Mouse (Mus musculus) embryonic facial prominence, embryonic 14.5 days (tissue): ENCODE measurements at regions not wholly inside any gene's neighbourhood (a gene's known extent, or its start where the extent isn't known, plus 50 kb on each side); places are given as distances from the start of the nearest gene placed in this dataset.

ENCODE experiments used
- ATAC-seq: fragments of 200-750 bp; cut with Nextera tagmentation; 2 replicates; pipeline ENCODE4 v1.8.0; 2017; ENCODE audit warnings: low read depth, moderate number of reproducible peaks, moderate TSS enrichment
- DNase-seq: peaks from one replicate; pipeline ENCODE4 v3.0.0-alpha.2; 2015; ENCODE audit warnings: low spot score
- H3K27ac ChIP-seq: fragments of 300-500 bp; sonication (generic); replicated peaks from 2 replicates; pipeline ENCODE4 v1.5.1; 2014; ENCODE audit warnings: low read depth, mild to moderate bottlenecking, low read length, moderate library complexity
- H3K27me3 ChIP-seq: fragments of 300-500 bp; sonication (generic); replicated peaks from 2 replicates; pipeline ENCODE4 v1.6.1; 2014; ENCODE audit warnings: low read length; ENCODE audit not compliant: control insufficient read depth, insufficient read depth
- H3K36me3 ChIP-seq: fragments of 300-500 bp; sonication (generic); 2 replicates; pipeline ENCODE4 v1.6.1; 2014; ENCODE audit warnings: low read length, mixed read lengths; ENCODE audit not compliant: control insufficient read depth, insufficient read depth
- H3K4me1 ChIP-seq: fragments of 300-500 bp; sonication (generic); 2 replicates; pipeline ENCODE4 v1.6.1; 2014; ENCODE audit warnings: antibody characterized with exemption, low read length; ENCODE audit not compliant: control insufficient read depth, insufficient read depth
- H3K4me2 ChIP-seq: fragments of 300-500 bp; sonication (generic); 2 replicates; pipeline ENCODE4 v1.6.1; 2014; ENCODE audit warnings: low read depth, mild to moderate bottlenecking, low read length, moderate library complexity, mixed read lengths
- H3K4me3 ChIP-seq: fragments of 300-500 bp; sonication (generic); 2 replicates; pipeline ENCODE4 v1.5.1; 2014; ENCODE audit warnings: low read depth, mild to moderate bottlenecking, low read length
- H3K9ac ChIP-seq: fragments of 300-500 bp; sonication (generic); 2 replicates; pipeline ENCODE4 v1.6.1; 2014; ENCODE audit warnings: low read depth, mild to moderate bottlenecking, low read length, moderate library complexity, mixed read lengths
- H3K9me3 ChIP-seq: fragments of 300-500 bp; sonication (generic); 2 replicates; pipeline ENCODE4 v1.6.1; 2016; ENCODE audit warnings: low read length; ENCODE audit not compliant: control insufficient read depth
- WGBS: fragments of 180-500 bp; shearing (Covaris S2); extraction: QIAGEN DNeasy Blood & Tissue Kit; methylation state at CpG from one replicate; pipeline ENCODE4 v1.1.7; 2014; 5-methylcytosine and 5-hydroxymethylcytosine counted together

GRCm38 (mm10) chr8:18346248-18346647 is 631.8 kb downstream of the Defb40 start:
- Histone ChIP-seq H3K27ac (no peak overlapping the region), H3K9ac (no peak overlapping the region), H3K4me1 (no peaks in the 10 kb centered on the region), H3K36me3 (no peaks in the 10 kb centered on the region), H3K9me3 (no peaks in the 10 kb centered on the region), H3K27me3 (no peaks in the 10 kb centered on the region), H3K4me3 (no peak overlapping the region), H3K4me2 (no peak overlapping the region)
- DNase-seq (no peak), ATAC-seq (no peak)
- 41% methylated on average over 4 of the region's 4 CpGs for WGBS

DNA sequence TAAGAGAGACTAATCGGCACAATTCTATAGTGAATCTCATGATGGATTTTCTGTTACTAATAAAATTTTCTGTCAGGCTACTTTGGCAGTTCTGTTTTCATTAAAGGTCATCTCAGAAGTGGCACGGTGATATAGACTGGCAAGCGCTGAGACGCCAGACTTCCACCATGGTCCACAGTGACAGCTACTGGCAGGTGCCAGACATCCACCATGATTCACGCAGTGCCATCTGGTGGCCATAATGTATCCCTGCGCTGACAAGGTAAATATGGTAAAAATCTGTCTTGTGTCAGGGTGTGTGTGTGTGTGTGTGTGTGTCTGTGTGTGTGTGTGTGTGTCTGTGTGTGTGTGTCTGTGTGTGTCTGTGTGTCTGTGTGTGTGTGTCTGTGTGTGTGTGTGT is 632.7 kb downstream of the Defb40 start:
- H3K4me3 ChIP-seq, result no peak overlapping the region
- peak; percentile 55; the same call in 1 of the 2 replicates for ATAC-seq
- 31% methylated on average over 6 of the region's 6 CpGs for WGBS

DNA sequence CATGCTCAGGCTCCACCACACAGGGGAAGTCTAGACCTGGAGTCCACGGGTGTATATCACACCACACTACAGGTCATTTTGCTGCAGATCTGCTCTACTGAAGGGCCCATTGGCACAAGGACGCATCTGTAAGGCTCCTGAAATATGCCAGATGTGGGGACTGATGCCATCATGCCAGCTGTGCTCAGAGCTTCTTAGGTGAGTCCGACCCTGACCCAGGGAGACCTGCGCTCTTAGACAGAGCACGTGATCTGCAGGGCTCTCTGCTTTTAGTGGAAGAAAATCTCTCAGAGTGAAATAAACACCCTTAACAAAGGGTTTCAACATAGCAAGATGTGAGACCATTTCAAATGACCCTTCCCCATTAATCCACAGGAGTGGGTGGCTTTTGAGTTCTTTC is 633.2 kb downstream of the Defb40 start:
- Histone ChIP-seq H3K4me1 (no peaks in the 10 kb centered on the region), H3K9ac (no peak overlapping the region), H3K27ac (no peak overlapping the region), H3K9me3 (no peaks in the 10 kb centered on the region), H3K4me3 (no peak overlapping the region), H3K36me3 (no peaks in the 10 kb centered on the region), H3K27me3 (no peaks in the 10 kb centered on the region), H3K4me2 (no peak overlapping the region)
- no peak for ATAC-seq
- no peak for DNase-seq
- 86% methylated on average over 5 of the region's 5 CpGs for WGBS

More for the DNA sequence above, 632.7 kb downstream of the Defb40 start:
- no peak overlapping the region for H3K4me2 ChIP-seq
- H3K9ac ChIP-seq, result no peak overlapping the region
- H3K27ac ChIP-seq, result no peak overlapping the region
- H3K36me3 ChIP-seq, result no peaks in the 10 kb centered on the region
- H3K9me3 ChIP-seq, result no peaks in the 10 kb centered on the region
- no peaks in the 10 kb centered on the region for H3K4me1 ChIP-seq
- DNase-seq, result peak; percentile 55
- H3K27me3 ChIP-seq, result no peaks in the 10 kb centered on the region

GRCm38 (mm10) chr8:18335576-18335975 is 642.5 kb downstream of the Defb40 start:
- DNase-seq (no peak), ATAC-seq (no peak)
- H3K9ac ChIP-seq, result no peak overlapping the region
- no peak overlapping the region for H3K4me3 ChIP-seq
- H3K4me1 ChIP-seq, result no peaks in the 10 kb centered on the region
- H3K27ac ChIP-seq, result no peak overlapping the region
- H3K9me3 ChIP-seq, result no peaks in the 10 kb centered on the region
- WGBS, result 85% methylated on average over 1 of the region's 1 CpGs
- no peaks in the 10 kb centered on the region for H3K27me3 ChIP-seq
- H3K4me2 ChIP-seq, result no peak overlapping the region
- H3K36me3 ChIP-seq, result no peaks in the 10 kb centered on the region

GRCm38 (mm10) chr8:18328521-18328920 is 649.5 kb downstream of the Defb40 start:
- WGBS, result 91% methylated on average over 2 of the region's 2 CpGs
- H3K4me2 ChIP-seq, result no peak overlapping the region
- no peak overlapping the region for H3K27ac ChIP-seq
- H3K27me3 ChIP-seq, result no peaks in the 10 kb centered on the region
- ATAC-seq (no peak), DNase-seq (no peak)
- H3K9ac ChIP-seq, result no peak overlapping the region
- no peak overlapping the region for H3K4me3 ChIP-seq
- H3K4me1 ChIP-seq, result no peaks in the 10 kb centered on the region
- H3K36me3 ChIP-seq, result no peaks in the 10 kb centered on the region
- H3K9me3 ChIP-seq, result no peaks in the 10 kb centered on the region

GRCm38 (mm10) chr8:18316488-18316887 is 661.6 kb downstream of the Defb40 start:
- H3K4me3 ChIP-seq, result no peak overlapping the region
- no peak overlapping the region for H3K9ac ChIP-seq
- no peak overlapping the region for H3K27ac ChIP-seq
- ATAC-seq (no peak), DNase-seq (peak; percentile 3)
- 59% methylated on average over 2 of the region's 2 CpGs for WGBS
- no peaks in the 10 kb centered on the region for H3K27me3 ChIP-seq
- no peaks in the 10 kb centered on the region for H3K4me1 ChIP-seq
- H3K4me2 ChIP-seq, result no peak overlapping the region
- no peaks in the 10 kb centered on the region for H3K9me3 ChIP-seq
- H3K36me3 ChIP-seq, result no peaks in the 10 kb centered on the region

DNA sequence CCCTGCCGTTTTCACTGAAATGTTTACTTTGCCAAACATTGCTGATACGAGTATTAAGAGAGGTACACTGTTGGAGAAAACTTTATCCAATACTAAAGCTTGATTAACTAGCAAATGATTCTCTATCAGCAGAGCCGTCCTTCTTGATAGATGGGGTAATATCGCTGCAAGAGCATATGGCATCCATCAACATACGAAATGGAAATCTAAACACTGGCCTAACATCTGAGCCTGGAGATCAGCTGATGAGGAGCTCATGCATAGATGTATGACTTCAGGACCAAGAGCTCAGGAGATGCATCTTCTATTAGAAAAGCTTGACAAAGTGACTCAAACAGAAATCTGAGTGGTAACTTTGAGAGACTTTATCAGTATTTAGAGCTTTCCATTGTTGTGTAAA is 666.5 kb downstream of the Defb40 start:
- DNase-seq, result no peak
- no peaks in the 10 kb centered on the region for H3K27me3 ChIP-seq

GRCm38 (mm10) chr8:18310927-18311326 is 667.1 kb downstream of the Defb40 start:
- Histone ChIP-seq H3K4me1 (no peaks in the 10 kb centered on the region), H3K4me3 (no peak overlapping the region), H3K4me2 (no peak overlapping the region), H3K9ac (no peak overlapping the region), H3K27ac (no peak overlapping the region), H3K27me3 (no peaks in the 10 kb centered on the region), H3K9me3 (no peaks in the 10 kb centered on the region), H3K36me3 (no peaks in the 10 kb centered on the region)
- DNase-seq, result no peak
- WGBS, result 60% methylated on average over 1 of the region's 1 CpGs
- no peak for ATAC-seq

More for the DNA sequence above, 666.5 kb downstream of the Defb40 start:
- H3K27ac ChIP-seq, result no peak overlapping the region
- H3K9me3 ChIP-seq, result no peaks in the 10 kb centered on the region
- no peak overlapping the region for H3K4me2 ChIP-seq
- no peaks in the 10 kb centered on the region for H3K36me3 ChIP-seq
- WGBS, result 68% methylated on average over 5 of the region's 5 CpGs
- H3K4me1 ChIP-seq, result no peaks in the 10 kb centered on the region
- no peak for ATAC-seq
- H3K9ac ChIP-seq, result no peak overlapping the region
- no peak overlapping the region for H3K4me3 ChIP-seq

DNA sequence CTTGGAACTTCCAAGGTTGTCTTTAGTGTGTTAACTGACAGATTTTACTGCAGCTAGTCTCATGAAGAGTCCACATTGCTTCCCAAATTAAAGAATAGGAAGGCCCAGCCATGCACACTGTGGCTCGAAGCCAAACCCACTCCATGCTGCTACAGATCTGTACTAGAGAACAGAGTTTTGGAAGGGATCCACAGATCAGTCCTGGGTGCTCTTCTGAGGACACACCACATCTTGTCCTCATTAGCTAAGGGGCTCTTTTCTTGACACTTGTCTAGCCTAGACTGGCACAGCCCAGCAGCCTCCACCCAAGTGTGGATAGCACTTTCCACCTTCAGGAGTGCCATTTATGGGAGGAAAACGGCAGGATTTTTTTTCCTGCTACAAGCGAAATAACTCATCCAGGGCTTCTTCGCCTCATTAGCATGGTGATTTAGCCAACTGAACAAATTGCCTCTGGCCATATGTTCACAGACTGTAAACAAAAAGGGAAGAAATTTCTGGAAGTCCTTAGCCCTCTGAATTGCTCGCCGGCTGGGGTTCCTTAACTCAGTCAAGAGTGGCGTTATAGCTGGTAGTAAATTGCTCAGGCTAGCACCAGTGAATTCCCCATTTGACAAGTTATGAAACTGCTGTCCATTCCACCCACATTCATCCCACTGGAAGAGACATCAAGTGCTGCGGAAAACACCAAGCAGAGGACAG is 690.4 kb downstream of the Defb40 start:
- H3K27me3 ChIP-seq, result no peaks in the 10 kb centered on the region
- 65% methylated on average over 8 of the region's 8 CpGs for WGBS
- DNase-seq (peak; percentile 29), ATAC-seq (no peak)
- no peaks in the 10 kb centered on the region for H3K4me1 ChIP-seq
- H3K27ac ChIP-seq, result no peak overlapping the region
- no peaks in the 10 kb centered on the region for H3K36me3 ChIP-seq
- no peaks in the 10 kb centered on the region for H3K9me3 ChIP-seq
- H3K4me3 ChIP-seq, result no peak overlapping the region
- H3K9ac ChIP-seq, result no peak overlapping the region
- H3K4me2 ChIP-seq, result no peak overlapping the region
